In the genomic region with DNA sequence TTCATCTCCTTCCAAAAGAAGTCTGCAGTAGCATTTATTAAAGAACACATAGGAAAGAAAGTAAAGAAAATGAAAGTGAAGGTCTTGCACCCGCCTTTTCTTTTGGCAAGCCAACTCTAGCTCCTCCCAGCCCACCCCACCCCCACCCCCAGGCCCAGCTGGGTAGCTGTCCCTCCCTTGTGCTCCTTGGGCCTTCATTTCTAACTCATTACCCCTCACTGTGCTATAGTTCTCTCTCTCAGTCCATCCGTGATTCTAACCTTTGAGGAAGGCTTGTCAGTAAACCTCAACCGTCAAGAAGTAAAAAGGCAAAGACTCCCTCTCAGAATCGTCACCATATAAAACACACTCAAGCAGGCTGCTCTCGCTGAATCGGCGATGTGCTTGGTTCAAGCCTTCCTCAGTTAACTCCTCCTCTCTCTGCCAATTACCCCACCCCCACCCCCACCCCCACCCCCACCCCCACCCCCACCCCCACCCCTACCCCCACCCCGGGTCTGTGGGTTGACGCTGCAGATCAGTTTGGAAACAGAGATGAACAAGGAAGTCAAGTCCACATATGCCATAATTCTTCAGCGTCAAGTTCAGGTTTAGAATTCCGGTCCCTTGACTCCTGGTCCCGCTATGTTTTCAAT, we compare ENCODE assay signal across 7 mouse cellular contexts. TPM values are rescaled to one million over a fixed set of nuclear protein-coding genes. Genes with fewer than 3 reads are reported as not detected.
DNase-seq lines count a peak whose midpoint lies in the region; ATAC-seq lines count a peak whose summit lies in the region.

No protein-coding gene starts in this region.

- peaks cover 5% of the 10 kb centered on the region for H3K27me3 ChIP-seq in megakaryocyte, embryonic 14.5 days (replicated peaks)
- H3K27me3 ChIP-seq in forebrain, embryonic 10.5 days (ENCODE audit: poor library complexity, severe bottlenecking): peaks cover 19% of the 10 kb centered on the region
- no peaks in the 10 kb centered on the region for H3K27me3 ChIP-seq in limb, embryonic 12.5 days
- no peaks in the 10 kb centered on the region for H3K27me3 ChIP-seq in stomach, embryonic 16.5 days (ENCODE audit: control insufficient read depth, insufficient read depth, low read length)

- H3K4me3 ChIP-seq in megakaryocyte, embryonic 14.5 days (replicated peaks): peak overlapping the region; percentile 53
- peak overlapping the region; percentile 27; the same call in 1 of the 2 replicates for H3K4me3 ChIP-seq in forebrain, embryonic 10.5 days
- no peak overlapping the region for H3K4me3 ChIP-seq in limb, embryonic 12.5 days (replicated peaks)
- H3K4me3 ChIP-seq in stomach, embryonic 16.5 days (replicated peaks; ENCODE audit: low read length): no peak overlapping the region; the same call in 1 of the 2 replicates

- H3K9me3 ChIP-seq in megakaryocyte, embryonic 14.5 days: no peaks in the 10 kb centered on the region
- H3K9me3 ChIP-seq in forebrain, embryonic 10.5 days: no peaks in the 10 kb centered on the region
- no peaks in the 10 kb centered on the region for H3K9me3 ChIP-seq in limb, embryonic 12.5 days
- no peaks in the 10 kb centered on the region for H3K9me3 ChIP-seq in stomach, embryonic 16.5 days (replicated peaks; ENCODE audit: control insufficient read depth, low read length)

- H3K9ac ChIP-seq in limb, embryonic 12.5 days (replicated peaks): no peak overlapping the region
- H3K9ac ChIP-seq in stomach, embryonic 16.5 days (ENCODE audit: low read length): no peak overlapping the region

- H3K4me2 ChIP-seq in limb, embryonic 12.5 days: peak overlapping the region; percentile 35; the same call in 1 of the 2 replicates
- H3K4me2 ChIP-seq in stomach, embryonic 16.5 days (ENCODE audit: low read depth, low read length): peak overlapping the region; percentile 38

- WGBS in forebrain, embryonic 10.5 days: 16% methylated on average over 12 of the region's 12 CpGs
- 17% methylated on average over 12 of the region's 12 CpGs for WGBS in limb, embryonic 12.5 days
- 15% methylated on average over 12 of the region's 12 CpGs for WGBS in stomach, embryonic 16.5 days

- H3K27ac ChIP-seq in forebrain, embryonic 10.5 days: peak overlapping the region; percentile 66
- no peak overlapping the region for H3K27ac ChIP-seq in limb, embryonic 12.5 days
- H3K27ac ChIP-seq in stomach, embryonic 16.5 days (ENCODE audit: low read length): no peak overlapping the region

- no peaks in the 10 kb centered on the region for H3K36me3 ChIP-seq in megakaryocyte, embryonic 14.5 days (replicated peaks; ENCODE audit: low read length)
- H3K36me3 ChIP-seq in forebrain, embryonic 10.5 days (replicated peaks): no peaks in the 10 kb centered on the region
- H3K36me3 ChIP-seq in limb, embryonic 12.5 days: no peaks in the 10 kb centered on the region
- H3K36me3 ChIP-seq in stomach, embryonic 16.5 days (ENCODE audit: control insufficient read depth, insufficient read depth, low read length): no peaks in the 10 kb centered on the region

- no peak for DNase-seq in forebrain, embryonic 10.5 days (ENCODE audit: extremely low spot score, low spot score)
- no peak for DNase-seq in layer of hippocampus, postnatal 25 days (ENCODE audit: extremely low spot score in 1 of 2, low spot score in 1 of 2)

- no peaks in the 10 kb centered on the region for H3K4me1 ChIP-seq in megakaryocyte, embryonic 14.5 days
- peaks cover 26% of the 10 kb centered on the region for H3K4me1 ChIP-seq in forebrain, embryonic 10.5 days
- H3K4me1 ChIP-seq in limb, embryonic 12.5 days (replicated peaks): peaks cover 30% of the 10 kb centered on the region
- H3K4me1 ChIP-seq in stomach, embryonic 16.5 days (ENCODE audit: control insufficient read depth, insufficient read depth, low read length): no peaks in the 10 kb centered on the region; the same call in 1 of the 2 replicates

- ATAC-seq in megakaryocyte, adult 5-6 weeks (ENCODE audit: poor library complexity, severe bottlenecking): no peak
- no peak for ATAC-seq in limb, embryonic 12.5 days (ENCODE audit: insufficient number of reproducible peaks, insufficient read depth, low FRiP score, low TSS enrichment, low read depth)
- no peak for ATAC-seq in stomach, embryonic 16.5 days (ENCODE audit: insufficient read depth, low FRiP score)
- no peak for ATAC-seq in erythroblast, adult 5-6 weeks (replicated peaks; ENCODE audit: low FRiP score, poor library complexity, severe bottlenecking)

RNA-seq across cellular contexts. Expression of a gene that starts 5.9 kb away (rescaled TPM):
- polyA plus RNA-seq in megakaryocyte, embryonic 14.5 days (2012; ENCODE audit: insufficient read depth, low replicate concordance): 0.02 and 6.4 TPM in 2 replicates
- total RNA-seq in megakaryocyte, adult 5-6 weeks (2015): 0.02 TPM in 1 of 2 replicates, not detected in the other
- total RNA-seq in megakaryocyte, adult 5-6 weeks (2017): 0.07 and 0.16 TPM in 2 replicates
- polyA plus RNA-seq in forebrain, embryonic 10.5 days (2016; fragmentation: Nextera tagmentation; extraction: Ambion mirVana): 27.0 and 29.0 TPM in 2 replicates
- 36.8 and 44.6 TPM in 2 replicates for polyA plus RNA-seq in limb, embryonic 12.5 days (2016; fragmentation: Nextera tagmentation; extraction: Ambion mirVana)
- 12.2 and 14.2 TPM in 2 replicates for polyA plus RNA-seq in stomach, embryonic 16.5 days (2015; fragmentation: Nextera tagmentation; extraction: Ambion mirVana)
- total RNA-seq in layer of hippocampus, postnatal 25 days (2021): 100 to 1,000 TPM; 419 to 424 TPM
- total RNA-seq in erythroblast, adult 5-6 weeks (2015; ENCODE audit: low replicate concordance): 0.38 and 0.84 TPM in 2 replicates
- total RNA-seq in erythroblast, adult 5-6 weeks (2017; ENCODE audit: low replicate concordance): 0.34 and 1.5 TPM in 2 replicates

Comparison
In these comparisons a context has a peak if more than half of its experiments do, and no peak if none do; other contexts are left out.
1. H3K4me3 ChIP-seq: peak in megakaryocyte, embryonic 14.5 days (single experiment) and forebrain, embryonic 10.5 days (single experiment); none in limb, embryonic 12.5 days (single experiment) and stomach, embryonic 16.5 days (single experiment).